Mouse (Mus musculus): ENCODE results near the gene Acvr1b. TPM values are rescaled to one million over a fixed set of nuclear protein-coding genes. Genes with fewer than 3 reads are reported as not detected.

Gene Acvr1b
- polyA plus RNA-seq, 1 experiment from 2014 or later = 17.4 TPM

DNA sequence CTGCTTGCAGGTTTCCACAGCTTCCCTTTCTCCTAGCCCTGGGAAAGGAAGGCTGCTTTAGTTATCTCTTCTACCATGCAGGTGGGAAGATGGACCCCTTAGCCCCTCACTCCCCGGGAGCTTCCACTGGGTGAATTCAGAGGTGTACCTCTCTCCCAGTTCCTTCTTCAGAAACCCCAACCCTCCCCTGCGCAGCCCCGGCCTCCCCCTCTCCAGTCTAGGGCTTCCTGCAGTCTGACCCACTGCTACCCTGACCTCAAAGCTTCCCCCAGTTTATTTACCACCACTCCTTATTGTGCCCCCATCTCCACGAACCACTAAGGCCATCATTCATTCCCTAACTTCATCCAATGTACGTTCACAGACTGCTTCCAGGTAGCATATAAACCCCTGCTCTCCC, 49.7 kb downstream of the Acvr1b start:
- H3K27me3 ChIP-seq (ENCODE audit: control insufficient read depth, insufficient read depth, low read length) = no peaks in the 10 kb centered on the region
- WGBS = 8% methylated on average over 5 of the region's 5 CpGs
- peaks cover 22% of the 10 kb centered on the region for H3K4me1 ChIP-seq (ENCODE audit: control insufficient read depth, insufficient read depth, low read length)
- no peak overlapping the region for H3K27ac ChIP-seq (ENCODE audit: low read depth, low read length)
- H3K36me3 ChIP-seq (ENCODE audit: control insufficient read depth, insufficient read depth, low read length) = no peaks in the 10 kb centered on the region
- H3K9me3 ChIP-seq (ENCODE audit: control insufficient read depth, low read length) = no peaks in the 10 kb centered on the region
- no peak for ATAC-seq (ENCODE audit: insufficient read depth, low FRiP score, low TSS enrichment)
- H3K9ac ChIP-seq (ENCODE audit: low read length) = peak overlapping the region; percentile 62
- peak overlapping the region; percentile 49 for H3K4me3 ChIP-seq (ENCODE audit: low read depth, low read length)
- DNase-seq (ENCODE audit: low spot score) = no peak
- peak overlapping the region; percentile 81 for H3K4me2 ChIP-seq (ENCODE audit: low read depth)

DNA sequence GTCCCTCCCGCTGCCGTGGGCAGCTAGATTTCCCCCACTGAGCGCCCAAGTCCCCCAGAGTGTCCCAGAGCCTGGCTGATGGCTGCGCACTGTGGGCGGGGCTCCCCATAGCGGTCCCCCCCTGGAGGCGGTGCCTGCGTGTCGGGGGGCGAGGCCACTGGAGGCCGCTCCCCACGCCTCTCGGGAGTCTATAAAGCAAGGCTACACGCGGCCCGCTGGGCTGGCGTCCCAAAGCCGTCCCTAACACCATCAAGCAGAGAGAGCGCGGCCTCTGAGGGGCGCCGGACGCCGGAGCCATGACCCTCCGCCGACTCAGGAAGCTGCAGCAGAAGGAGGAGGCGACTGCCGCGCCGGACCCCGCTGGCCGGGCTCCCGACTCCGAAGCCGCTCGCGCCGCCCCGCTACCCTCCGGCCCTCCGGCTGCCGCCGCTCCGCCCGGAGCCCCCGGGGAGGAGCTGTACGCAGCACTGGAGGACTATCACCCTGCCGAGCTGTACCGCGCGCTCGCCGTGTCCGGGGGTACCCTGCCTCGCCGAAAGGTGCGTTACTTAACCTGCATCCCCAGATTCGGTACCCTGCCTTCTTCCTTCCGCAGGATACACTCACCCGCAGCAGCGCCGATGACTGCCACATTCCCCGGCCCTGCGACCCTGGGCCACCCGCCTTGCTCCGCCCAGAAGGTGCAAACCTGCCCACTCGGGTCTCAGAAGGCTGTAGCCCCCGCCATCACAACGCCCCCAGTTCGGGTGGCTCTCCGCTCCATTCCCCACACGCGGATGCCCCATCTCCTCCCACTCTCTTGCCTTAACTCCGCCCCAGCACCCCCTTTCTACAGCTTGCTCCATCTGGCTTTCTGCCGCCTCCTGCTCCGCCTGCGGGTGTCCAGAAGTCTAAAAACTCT, 50.4 kb downstream of the Acvr1b start, which contains the start of gene Grasp:
Gene Grasp, plus strand, starts transcription at position 183 of the 901 bp plus-strand sequence.
- Histone ChIP-seq H3K36me3 (ENCODE audit: control insufficient read depth, insufficient read depth, low read length) (peaks cover 2% of the 10 kb centered on the region; the same call in 1 of the 2 replicates), H3K4me2 (ENCODE audit: low read depth) (peak within 1 kb of the TSS; percentile 81), H3K27ac (ENCODE audit: low read depth, low read length) (peak within 1 kb of the TSS; percentile 49; the same call in 1 of the 2 replicates), H3K9ac (ENCODE audit: low read length) (peak within 1 kb of the TSS; percentile 62), H3K9me3 (ENCODE audit: control insufficient read depth, low read length) (no peaks in the 10 kb centered on the region), H3K4me3 (ENCODE audit: low read depth, low read length) (peak within 1 kb of the TSS; percentile 49), H3K27me3 (ENCODE audit: control insufficient read depth, insufficient read depth, low read length) (no peaks in the 10 kb centered on the region), H3K4me1 (ENCODE audit: control insufficient read depth, insufficient read depth, low read length) (peaks cover 22% of the 10 kb centered on the region)
- ATAC-seq (ENCODE audit: insufficient read depth, low FRiP score, low TSS enrichment) (peak; percentile 62), DNase-seq (ENCODE audit: low spot score) (peak; percentile 82)
- WGBS = under 1% methylated on average over 67 of the region's 77 CpGs

DNA sequence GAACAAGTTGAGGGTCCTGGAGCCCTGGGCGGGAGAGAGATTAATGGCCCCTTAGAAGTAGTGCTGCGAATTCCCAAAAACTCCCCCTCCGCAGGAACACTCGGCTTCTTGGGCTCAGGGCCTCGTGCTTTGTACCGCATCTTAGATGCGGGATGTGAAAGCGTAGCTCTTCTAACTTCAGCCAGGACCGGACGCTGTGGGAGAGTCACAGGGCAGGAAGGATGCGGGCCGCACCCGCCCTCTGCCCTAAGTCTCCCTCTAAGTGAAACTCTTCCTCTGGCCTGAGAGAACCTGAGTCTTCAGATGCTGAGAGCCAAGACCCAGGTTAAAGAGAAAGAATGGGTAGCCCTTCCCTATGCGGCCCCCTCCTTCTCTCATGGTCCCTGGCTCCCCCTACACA, 51.1 kb downstream of the Acvr1b start:
- peak overlapping the region; percentile 62 for H3K9ac ChIP-seq (ENCODE audit: low read length)
- WGBS = 5% methylated on average over 14 of the region's 14 CpGs
- peaks cover 22% of the 10 kb centered on the region for H3K4me1 ChIP-seq (ENCODE audit: control insufficient read depth, insufficient read depth, low read length)
- no peaks in the 10 kb centered on the region for H3K9me3 ChIP-seq (ENCODE audit: control insufficient read depth, low read length)
- DNase-seq (ENCODE audit: low spot score) (peak; percentile 46), ATAC-seq (ENCODE audit: insufficient read depth, low FRiP score, low TSS enrichment) (no peak)
- H3K36me3 ChIP-seq (ENCODE audit: control insufficient read depth, insufficient read depth, low read length) = peaks cover 2% of the 10 kb centered on the region; the same call in 1 of the 2 replicates
- no peaks in the 10 kb centered on the region for H3K27me3 ChIP-seq (ENCODE audit: control insufficient read depth, insufficient read depth, low read length)
- no peak overlapping the region for H3K27ac ChIP-seq (ENCODE audit: low read depth, low read length)
- H3K4me3 ChIP-seq (ENCODE audit: low read depth, low read length) = peak overlapping the region; percentile 49
- peak overlapping the region; percentile 81 for H3K4me2 ChIP-seq (ENCODE audit: low read depth)

DNA sequence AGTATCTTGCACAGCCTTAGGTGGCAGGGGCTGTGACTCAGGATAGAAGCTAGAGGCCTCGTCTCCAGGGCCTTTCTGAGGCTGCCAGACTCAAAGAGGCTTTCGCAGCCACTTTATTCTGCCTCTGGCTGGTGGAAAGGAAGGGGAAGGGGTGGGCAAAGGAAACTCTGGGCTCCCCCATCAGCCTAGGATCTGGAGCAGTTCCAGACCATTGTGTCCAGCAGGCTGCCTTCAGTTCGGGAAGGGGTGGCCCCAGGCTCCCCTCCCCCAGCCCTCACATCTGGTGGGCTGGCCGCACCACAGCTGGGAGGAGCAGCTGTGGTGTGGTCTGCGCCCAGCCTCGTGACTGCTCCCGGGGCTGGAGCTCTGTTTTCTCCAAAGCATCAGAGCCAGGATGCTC, 54.1 kb downstream of the Acvr1b start:
- H3K4me2 ChIP-seq (ENCODE audit: low read depth) = no peak overlapping the region
- H3K27ac ChIP-seq (ENCODE audit: low read depth, low read length) = peak overlapping the region; percentile 44
- 9% methylated on average over 7 of the region's 7 CpGs for WGBS
- ATAC-seq (ENCODE audit: insufficient read depth, low FRiP score, low TSS enrichment) (no peak), DNase-seq (ENCODE audit: low spot score) (peak; percentile 66)
- H3K4me1 ChIP-seq (ENCODE audit: control insufficient read depth, insufficient read depth, low read length) = peaks cover 17% of the 10 kb centered on the region; the same call in 1 of the 2 replicates
- no peaks in the 10 kb centered on the region for H3K27me3 ChIP-seq (ENCODE audit: control insufficient read depth, insufficient read depth, low read length)
- no peak overlapping the region for H3K4me3 ChIP-seq (ENCODE audit: low read depth, low read length)
- H3K36me3 ChIP-seq (ENCODE audit: control insufficient read depth, insufficient read depth, low read length) = peaks cover 8% of the 10 kb centered on the region; the same call in 1 of the 2 replicates
- H3K9ac ChIP-seq (ENCODE audit: low read length) = no peak overlapping the region
- H3K9me3 ChIP-seq (ENCODE audit: control insufficient read depth, low read length) = no peaks in the 10 kb centered on the region

DNA sequence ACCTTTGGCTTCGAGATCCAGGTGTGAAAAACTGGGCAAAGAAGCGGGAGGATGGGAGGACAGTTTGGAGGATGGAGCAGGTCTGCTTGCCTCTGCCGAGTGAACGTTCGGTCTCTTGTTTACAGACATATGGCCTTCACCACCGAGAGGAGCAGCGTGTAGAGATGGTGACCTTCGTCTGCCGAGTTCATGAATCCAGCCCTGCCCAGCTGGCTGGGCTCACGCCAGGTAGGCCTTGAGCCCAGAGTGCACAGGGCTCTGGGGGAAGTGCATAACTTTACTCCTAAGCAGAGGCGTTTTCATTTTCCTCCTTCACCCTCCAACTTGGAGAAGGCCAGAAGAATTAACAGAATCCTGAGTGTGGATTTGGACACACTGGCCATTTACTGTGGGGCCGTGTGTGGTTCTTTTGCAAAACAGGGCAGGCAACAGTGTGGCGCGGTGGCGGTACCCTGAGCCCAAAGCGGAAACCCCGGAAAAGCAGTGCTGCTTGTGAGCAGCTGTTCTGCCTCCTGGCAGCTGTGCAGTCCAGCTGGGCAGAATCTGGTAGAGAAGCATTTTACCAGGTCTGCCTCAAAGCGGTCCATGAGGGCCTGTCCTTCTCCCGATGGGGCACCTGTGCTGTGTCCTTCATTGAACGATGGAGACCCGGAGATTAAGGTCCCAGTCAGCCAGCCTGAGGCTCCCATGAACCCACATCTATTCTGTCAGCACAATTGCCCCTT, 55.2 kb downstream of the Acvr1b start:
- no peak overlapping the region for H3K4me2 ChIP-seq (ENCODE audit: low read depth)
- peaks cover 8% of the 10 kb centered on the region; the same call in 1 of the 2 replicates for H3K36me3 ChIP-seq (ENCODE audit: control insufficient read depth, insufficient read depth, low read length)
- DNase-seq (ENCODE audit: low spot score) (no peak), ATAC-seq (ENCODE audit: insufficient read depth, low FRiP score, low TSS enrichment) (no peak)
- H3K4me3 ChIP-seq (ENCODE audit: low read depth, low read length) = no peak overlapping the region
- H3K4me1 ChIP-seq (ENCODE audit: control insufficient read depth, insufficient read depth, low read length) = peaks cover 6% of the 10 kb centered on the region; the same call in 1 of the 2 replicates
- H3K27ac ChIP-seq (ENCODE audit: low read depth, low read length) = no peak overlapping the region
- H3K27me3 ChIP-seq (ENCODE audit: control insufficient read depth, insufficient read depth, low read length) = no peaks in the 10 kb centered on the region
- no peak overlapping the region for H3K9ac ChIP-seq (ENCODE audit: low read length)
- WGBS = 89% methylated on average over 21 of the region's 21 CpGs
- no peaks in the 10 kb centered on the region for H3K9me3 ChIP-seq (ENCODE audit: control insufficient read depth, low read length)

DNA sequence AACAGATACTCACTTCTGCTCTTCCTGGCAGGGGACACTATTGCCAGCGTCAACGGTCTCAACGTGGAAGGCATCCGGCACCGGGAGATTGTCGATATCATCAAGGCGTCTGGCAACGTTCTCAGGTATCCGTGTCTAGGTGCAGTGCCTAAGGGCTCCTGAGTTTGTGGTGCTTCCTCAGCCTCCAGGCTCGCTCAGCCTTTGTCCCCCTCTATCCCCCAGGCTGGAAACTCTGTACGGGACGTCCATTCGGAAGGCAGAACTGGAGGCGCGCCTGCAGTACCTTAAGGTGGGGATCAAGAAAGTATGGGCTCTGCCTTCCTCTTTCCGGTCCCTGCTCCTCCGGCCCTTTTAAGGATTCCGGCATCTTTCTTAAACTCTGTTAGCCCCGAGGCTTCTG, 56.6 kb downstream of the Acvr1b start:
- no peak for ATAC-seq (ENCODE audit: insufficient read depth, low FRiP score, low TSS enrichment)
- Histone ChIP-seq H3K9me3 (ENCODE audit: control insufficient read depth, low read length) (no peaks in the 10 kb centered on the region), H3K4me2 (ENCODE audit: low read depth) (no peak overlapping the region), H3K27me3 (ENCODE audit: control insufficient read depth, insufficient read depth, low read length) (no peaks in the 10 kb centered on the region), H3K4me1 (ENCODE audit: control insufficient read depth, insufficient read depth, low read length) (no peaks in the 10 kb centered on the region), H3K9ac (ENCODE audit: low read length) (no peak overlapping the region), H3K36me3 (ENCODE audit: control insufficient read depth, insufficient read depth, low read length) (peaks cover 8% of the 10 kb centered on the region; the same call in 1 of the 2 replicates), H3K4me3 (ENCODE audit: low read depth, low read length) (no peak overlapping the region), H3K27ac (ENCODE audit: low read depth, low read length) (no peak overlapping the region)
- 93% methylated on average over 19 of the region's 19 CpGs for WGBS
- no peak for DNase-seq (ENCODE audit: low spot score)

DNA sequence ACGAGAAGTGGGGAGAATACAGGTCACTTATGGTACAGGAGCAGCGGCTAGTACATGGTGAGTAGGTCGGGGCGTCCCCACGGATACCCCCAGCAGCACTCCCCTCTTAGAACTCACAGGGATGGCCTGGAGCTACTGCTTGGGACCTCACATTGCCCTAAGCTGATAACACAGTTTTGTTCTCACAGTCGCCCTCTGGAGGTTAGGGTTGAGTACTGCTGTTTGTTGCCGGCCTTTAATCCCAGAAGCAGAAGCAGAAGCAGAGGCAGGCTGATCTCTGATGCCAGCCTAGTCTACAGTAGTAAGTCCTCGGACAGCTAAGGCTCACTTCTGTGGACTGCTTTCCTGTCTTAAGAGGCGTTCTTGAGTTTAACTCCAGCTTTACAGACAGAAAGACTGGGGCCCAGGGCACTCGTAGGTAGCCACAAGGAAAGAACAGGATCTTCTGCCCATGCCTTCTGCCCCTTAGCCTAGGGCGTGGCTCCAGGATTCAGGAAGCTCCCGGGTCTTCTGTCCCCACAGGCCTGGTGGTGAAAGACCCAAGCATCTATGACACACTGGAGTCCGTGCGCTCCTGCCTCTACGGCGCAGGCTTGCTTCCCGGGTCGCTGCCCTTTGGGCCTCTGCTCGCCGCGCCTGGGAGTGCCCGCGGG, 57.3 kb downstream of the Acvr1b start:
- ATAC-seq (ENCODE audit: insufficient read depth, low FRiP score, low TSS enrichment) = no peak

DNA sequence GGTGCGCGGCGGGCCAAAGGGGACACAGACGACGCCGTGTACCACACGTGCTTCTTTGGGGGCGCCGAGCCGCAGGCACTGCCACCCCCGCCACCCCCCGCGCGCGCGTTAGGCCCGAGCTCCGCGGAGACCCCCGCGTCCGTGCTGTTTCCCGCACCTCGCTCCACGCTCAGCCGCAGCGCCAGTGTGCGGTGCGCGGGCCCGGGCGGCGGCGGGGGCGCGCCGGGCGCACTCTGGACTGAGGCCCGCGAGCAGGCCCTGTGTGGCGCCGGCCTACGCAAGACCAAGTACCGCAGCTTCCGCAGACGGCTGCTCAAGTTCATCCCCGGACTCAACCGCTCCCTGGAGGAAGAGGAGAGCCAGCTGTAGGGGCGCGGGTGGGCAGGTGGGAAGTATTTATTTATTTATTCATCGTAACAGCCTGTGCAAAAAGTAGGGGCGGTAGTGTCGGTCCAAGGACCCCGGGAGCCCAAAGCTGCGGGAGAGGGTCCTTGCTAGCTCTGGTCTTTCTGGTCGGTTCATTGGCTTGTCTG, 57.8 kb downstream of the Acvr1b start:
- ATAC-seq (ENCODE audit: insufficient read depth, low FRiP score, low TSS enrichment) = no peak
- Histone ChIP-seq H3K9me3 (ENCODE audit: control insufficient read depth, low read length) (no peaks in the 10 kb centered on the region), H3K9ac (ENCODE audit: low read length) (peak overlapping the region; percentile 37; the same call in 1 of the 2 replicates), H3K36me3 (ENCODE audit: control insufficient read depth, insufficient read depth, low read length) (peaks cover 8% of the 10 kb centered on the region; the same call in 1 of the 2 replicates), H3K4me2 (ENCODE audit: low read depth) (peak overlapping the region; percentile 31), H3K27ac (ENCODE audit: low read depth, low read length) (no peak overlapping the region), H3K4me3 (ENCODE audit: low read depth, low read length) (no peak overlapping the region), H3K27me3 (ENCODE audit: control insufficient read depth, insufficient read depth, low read length) (no peaks in the 10 kb centered on the region), H3K4me1 (ENCODE audit: control insufficient read depth, insufficient read depth, low read length) (no peaks in the 10 kb centered on the region)
- DNase-seq (ENCODE audit: low spot score) = no peak
- WGBS = 36% methylated on average over 54 of the region's 56 CpGs

More for the DNA sequence above, 57.3 kb downstream of the Acvr1b start:
- Histone ChIP-seq H3K9ac (ENCODE audit: low read length) (peak overlapping the region; percentile 37; the same call in 1 of the 2 replicates), H3K27ac (ENCODE audit: low read depth, low read length) (no peak overlapping the region), H3K4me1 (ENCODE audit: control insufficient read depth, insufficient read depth, low read length) (no peaks in the 10 kb centered on the region), H3K4me3 (ENCODE audit: low read depth, low read length) (no peak overlapping the region), H3K27me3 (ENCODE audit: control insufficient read depth, insufficient read depth, low read length) (no peaks in the 10 kb centered on the region), H3K9me3 (ENCODE audit: control insufficient read depth, low read length) (no peaks in the 10 kb centered on the region), H3K36me3 (ENCODE audit: control insufficient read depth, insufficient read depth, low read length) (peaks cover 8% of the 10 kb centered on the region; the same call in 1 of the 2 replicates), H3K4me2 (ENCODE audit: low read depth) (peak overlapping the region; percentile 31)
- no peak for DNase-seq (ENCODE audit: low spot score)
- WGBS = 72% methylated on average over 23 of the region's 23 CpGs
